Mouse (Mus musculus) midbrain, embryonic 14.5 days (tissue): ENCODE measurements around the gene Tcf7l2. TPM values are rescaled to one million over a fixed set of nuclear protein-coding genes. Genes with fewer than 3 reads are reported as not detected.

ENCODE experiments used
- ATAC-seq: fragments of 200-750 bp; cut with Nextera tagmentation; 2 replicates; pipeline ENCODE4 v1.8.0; 2017; ENCODE audit warnings: moderate number of reproducible peaks, moderate library complexity; ENCODE audit not compliant: low FRiP score, low TSS enrichment
- DNase-seq: peaks from one replicate; pipeline ENCODE4 v3.0.0-alpha.2; 2015
- H3K27ac ChIP-seq: fragments of 300-500 bp; sonication (generic); replicated peaks from 2 replicates; pipeline ENCODE4 v1.5.1; 2014; ENCODE audit warnings: mild to moderate bottlenecking, low read depth, low read length, moderate library complexity
- H3K27me3 ChIP-seq: fragments of 300-500 bp; sonication (generic); 2 replicates; pipeline ENCODE4 v1.6.1; 2014; ENCODE audit warnings: low read length, control low read depth, mixed read lengths; ENCODE audit not compliant: control insufficient read depth, insufficient read depth
- H3K36me3 ChIP-seq: fragments of 300-500 bp; sonication (generic); 2 replicates; pipeline ENCODE4 v1.6.1; 2014; ENCODE audit warnings: low read length, control low read depth; ENCODE audit not compliant: control insufficient read depth, insufficient read depth
- H3K4me1 ChIP-seq: fragments of 300-500 bp; sonication (generic); 2 replicates; pipeline ENCODE4 v1.6.1; 2014; ENCODE audit warnings: mild to moderate bottlenecking, antibody characterized with exemption, low read length, control low read depth; ENCODE audit not compliant: control insufficient read depth, insufficient read depth
- H3K4me2 ChIP-seq: fragments of 300-500 bp; sonication (generic); 2 replicates; pipeline ENCODE4 v1.6.1; 2014; ENCODE audit warnings: mild to moderate bottlenecking, low read length, moderate library complexity
- H3K4me3 ChIP-seq: fragments of 300-500 bp; sonication (generic); replicated peaks from 2 replicates; pipeline ENCODE4 v1.5.1; 2014; ENCODE audit warnings: low read depth, low read length
- H3K9ac ChIP-seq: fragments of 300-500 bp; sonication (generic); replicated peaks from 2 replicates; pipeline ENCODE4 v1.6.1; 2014; ENCODE audit warnings: mild to moderate bottlenecking, low read length, moderate library complexity
- H3K9me3 ChIP-seq: fragments of 300-500 bp; sonication (generic); 2 replicates; pipeline ENCODE4 v1.6.1; 2016; ENCODE audit warnings: low read length, control low read depth, mixed read lengths; ENCODE audit not compliant: control insufficient read depth
- WGBS: fragments of 180-500 bp; shearing (Covaris S2); extraction: QIAGEN DNeasy Blood & Tissue Kit; methylation state at CpG from one replicate; pipeline ENCODE4 v1.1.7; 2014; 5-methylcytosine and 5-hydroxymethylcytosine counted together
- polyA plus RNA-seq: library from polyadenylated mRNA; unstranded; fragments of >200 nt; fragmentation: Nextera tagmentation; extraction: Ambion mirVana; gene quantifications from 2 replicates; pipeline ENCODE4 v1.2.1, GENCODE M21; 2014

Gene Tcf7l2
- polyA plus RNA-seq, 1 experiment from 2014 or later: 768 TPM

- H3K9ac ChIP-seq: no peak overlapping the region
- peaks cover 5% of the 10 kb centered on the region for H3K36me3 ChIP-seq
- no peaks in the 10 kb centered on the region for H3K27me3 ChIP-seq
- WGBS: 36% methylated on average over 7 of the region's 7 CpGs
- H3K27ac ChIP-seq: peak overlapping the region; percentile 28; the same call in 1 of the 2 replicates
- no peak overlapping the region for H3K4me2 ChIP-seq
- no peaks in the 10 kb centered on the region for H3K9me3 ChIP-seq
- no peak overlapping the region for H3K4me3 ChIP-seq
- H3K4me1 ChIP-seq: peaks cover 3% of the 10 kb centered on the region; the same call in 1 of the 2 replicates
- no peak; the same call in 1 of the 2 replicates for ATAC-seq
- DNase-seq: no peak
Observed at GRCm38 (mm10) chr19:55933947-55934729, 192.5 kb downstream of the Tcf7l2 start.

- Histone ChIP-seq H3K4me2 (no peak overlapping the region), H3K27ac (peak overlapping the region; percentile 28; the same call in 1 of the 2 replicates), H3K27me3 (no peaks in the 10 kb centered on the region), H3K4me1 (peaks cover 3% of the 10 kb centered on the region; the same call in 1 of the 2 replicates), H3K4me3 (no peak overlapping the region), H3K9me3 (no peaks in the 10 kb centered on the region), H3K9ac (no peak overlapping the region), H3K36me3 (peaks cover 5% of the 10 kb centered on the region)
- WGBS: 78% methylated on average over 3 of the region's 3 CpGs
- ATAC-seq: no peak
- DNase-seq: no peak
Observed at GRCm38 (mm10) chr19:55934730-55935003, 193.0 kb downstream of the Tcf7l2 start.

GRCm38 (mm10) chr19:55937026-55937425, 195.4 kb downstream of the Tcf7l2 start:
- Histone ChIP-seq H3K4me2 (no peak overlapping the region), H3K4me3 (no peak overlapping the region), H3K4me1 (peaks cover 3% of the 10 kb centered on the region), H3K27me3 (no peaks in the 10 kb centered on the region), H3K36me3 (no peaks in the 10 kb centered on the region), H3K9me3 (no peaks in the 10 kb centered on the region), H3K9ac (no peak overlapping the region), H3K27ac (no peak overlapping the region)
- WGBS: 94% methylated on average over 3 of the region's 3 CpGs
- ATAC-seq: no peak
- no peak for DNase-seq

- Histone ChIP-seq H3K27ac (no peak overlapping the region), H3K4me2 (no peak overlapping the region), H3K36me3 (no peaks in the 10 kb centered on the region), H3K9ac (no peak overlapping the region), H3K4me3 (no peak overlapping the region), H3K9me3 (no peaks in the 10 kb centered on the region), H3K4me1 (peaks cover 3% of the 10 kb centered on the region), H3K27me3 (no peaks in the 10 kb centered on the region)
- ATAC-seq: no peak
- no peak for DNase-seq
- 94% methylated on average over 21 of the region's 21 CpGs for WGBS
Observed at GRCm38 (mm10) chr19:55938254-55939046, 196.8 kb downstream of the Tcf7l2 start.

GRCm38 (mm10) chr19:55939090-55939489, 197.5 kb downstream of the Tcf7l2 start:
- Histone ChIP-seq H3K4me3 (no peak overlapping the region), H3K4me2 (no peak overlapping the region), H3K9me3 (no peaks in the 10 kb centered on the region), H3K36me3 (no peaks in the 10 kb centered on the region), H3K9ac (no peak overlapping the region), H3K4me1 (peaks cover 3% of the 10 kb centered on the region), H3K27ac (no peak overlapping the region), H3K27me3 (no peaks in the 10 kb centered on the region)
- ATAC-seq (no peak), DNase-seq (no peak)
- WGBS: 89% methylated on average over 5 of the region's 5 CpGs

GRCm38 (mm10) chr19:55939719-55940118, 198.1 kb downstream of the Tcf7l2 start:
- Histone ChIP-seq H3K27ac (no peak overlapping the region), H3K9me3 (no peaks in the 10 kb centered on the region), H3K4me1 (no peaks in the 10 kb centered on the region; the same call in 1 of the 2 replicates), H3K9ac (no peak overlapping the region), H3K4me3 (no peak overlapping the region), H3K36me3 (no peaks in the 10 kb centered on the region), H3K27me3 (no peaks in the 10 kb centered on the region), H3K4me2 (no peak overlapping the region)
- 94% methylated on average over 4 of the region's 4 CpGs for WGBS
- no peak for DNase-seq
- ATAC-seq: no peak

GRCm38 (mm10) chr19:55940538-55941252, 199.1 kb downstream of the Tcf7l2 start:
- DNase-seq (peak; percentile 56), ATAC-seq (no peak)
- no peaks in the 10 kb centered on the region; the same call in 1 of the 2 replicates for H3K4me1 ChIP-seq
- H3K4me3 ChIP-seq: no peak overlapping the region
- no peak overlapping the region; the same call in 1 of the 2 replicates for H3K9ac ChIP-seq
- H3K27me3 ChIP-seq: no peaks in the 10 kb centered on the region
- no peaks in the 10 kb centered on the region for H3K9me3 ChIP-seq
- 52% methylated on average over 11 of the region's 11 CpGs for WGBS
- H3K4me2 ChIP-seq: no peak overlapping the region
- H3K36me3 ChIP-seq: no peaks in the 10 kb centered on the region
- no peak overlapping the region for H3K27ac ChIP-seq

- H3K36me3 ChIP-seq: no peaks in the 10 kb centered on the region
- no peak overlapping the region for H3K9ac ChIP-seq
- H3K4me3 ChIP-seq: no peak overlapping the region
- DNase-seq (no peak), ATAC-seq (no peak)
- no peaks in the 10 kb centered on the region; the same call in 1 of the 2 replicates for H3K4me1 ChIP-seq
- H3K4me2 ChIP-seq: no peak overlapping the region
- H3K9me3 ChIP-seq: no peaks in the 10 kb centered on the region
- H3K27ac ChIP-seq: no peak overlapping the region
- 89% methylated on average over 16 of the region's 16 CpGs for WGBS
- H3K27me3 ChIP-seq: no peaks in the 10 kb centered on the region
Observed at GRCm38 (mm10) chr19:55941253-55942125, 199.9 kb downstream of the Tcf7l2 start.
